Mouse (Mus musculus): ENCODE data around the gene H2al1n. TPM values are rescaled to one million over a fixed set of nuclear protein-coding genes. Genes with fewer than 3 reads are reported as not detected.

The H2al1n gene
- polyA plus RNA-seq (2014; fragmentation: Illumina TruSeq; extraction: RNeasy Lipid Tissue Mini Kit (QIAGEN cat#74804)): not detected

DNA sequence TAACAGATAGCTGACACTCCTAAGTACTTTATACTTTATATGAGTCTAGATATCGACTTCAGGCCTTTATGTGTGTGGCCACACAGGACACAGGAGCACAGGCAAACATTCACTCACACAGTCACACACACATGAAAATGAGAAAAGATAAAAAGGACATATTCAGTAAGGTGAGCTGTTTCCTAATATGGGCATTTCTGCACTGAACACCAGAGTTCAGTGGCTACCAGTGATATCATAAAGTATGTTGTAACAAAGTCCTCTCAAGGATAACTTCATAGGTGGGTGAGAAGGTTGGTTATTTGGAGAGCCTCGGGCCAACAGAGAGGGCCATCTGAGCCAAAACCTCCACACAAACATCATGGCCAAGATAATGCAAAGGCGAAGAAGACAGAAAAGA, at the start of gene H2al1n:
Gene H2al1n (plus strand): TSS at position 301 of the 400 bp plus-strand sequence.

